Mouse (Mus musculus): ENCODE results near the gene Zfp990. TPM values are rescaled to one million over a fixed set of nuclear protein-coding genes. Genes with fewer than 3 reads are reported as not detected.
"Not testable (repeated sequence)": the region's sequence is repeated elsewhere in the genome, so short reads cannot be mapped to it uniquely, and the experiment has no call there.

Zfp990 gene
- polyA plus RNA-seq, 1 experiment from 2014 or later = not detected

DNA sequence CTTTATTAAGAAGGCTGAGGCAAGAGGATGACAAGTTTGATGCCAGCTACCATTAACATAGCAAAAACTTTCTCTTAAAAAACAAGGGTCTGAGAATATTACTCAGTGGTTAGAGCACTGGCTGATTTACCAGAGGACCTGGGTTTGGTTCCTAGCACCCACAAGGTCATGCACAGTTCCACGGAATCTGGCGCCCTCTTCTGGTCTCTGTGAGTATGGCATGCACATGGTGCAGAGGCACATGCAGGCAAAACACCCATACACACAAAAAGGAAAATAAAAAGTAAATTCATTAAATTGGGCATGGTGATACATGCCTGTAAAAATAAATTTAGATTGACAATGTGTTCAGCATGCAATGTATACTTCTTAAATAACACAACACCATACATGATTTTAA is 34.5 kb downstream of the Zfp990 start:
- not testable (repeated sequence) for ATAC-seq (ENCODE audit: insufficient read depth); H3K9ac ChIP-seq; H3K36me3 ChIP-seq (replicated peaks); H3K9me3 ChIP-seq (replicated peaks); H3K27ac ChIP-seq (replicated peaks); H3K4me2 ChIP-seq; H3K27me3 ChIP-seq; H3K4me3 ChIP-seq (replicated peaks); H3K4me1 ChIP-seq (replicated peaks)
- 14% methylated on average over 2 of the region's 2 CpGs for WGBS (ENCODE audit: insufficient replicate concordance)

DNA sequence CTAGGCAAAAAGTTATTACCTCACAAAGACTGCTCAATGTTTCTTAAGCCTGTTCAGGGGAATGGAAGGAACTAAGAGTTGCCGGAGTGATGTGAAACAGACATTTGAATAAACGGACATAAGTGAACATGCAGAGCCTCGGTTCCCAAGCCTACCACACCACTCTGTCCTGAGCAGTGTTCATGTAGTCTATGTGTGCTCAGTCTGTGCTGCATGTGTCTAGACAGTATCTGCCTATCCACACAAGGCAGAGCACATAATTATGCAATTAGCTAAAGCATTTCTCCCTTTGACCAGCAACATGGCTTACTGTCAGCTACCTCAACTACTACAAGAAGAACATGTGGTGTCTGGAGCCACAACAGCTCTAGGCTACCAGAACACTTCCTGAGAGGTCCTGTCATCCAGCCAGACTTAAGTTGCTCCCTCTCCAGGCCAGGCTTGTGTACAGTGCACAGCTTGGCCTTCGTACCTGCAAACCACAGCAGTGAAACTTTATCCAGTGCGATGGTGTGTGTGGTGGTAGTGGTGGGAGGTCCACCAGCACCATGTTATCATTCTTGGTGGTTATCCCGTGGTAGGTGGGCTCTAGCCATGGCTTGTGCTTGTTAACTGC is 35.3 kb downstream of the Zfp990 start:
- not testable (repeated sequence) for H3K4me2 ChIP-seq; H3K4me1 ChIP-seq (replicated peaks); H3K36me3 ChIP-seq (replicated peaks); H3K9ac ChIP-seq; H3K4me3 ChIP-seq (replicated peaks); H3K27me3 ChIP-seq; H3K9me3 ChIP-seq (replicated peaks); ATAC-seq (ENCODE audit: insufficient read depth); H3K27ac ChIP-seq (replicated peaks)
- WGBS (ENCODE audit: insufficient replicate concordance) = 45% methylated on average over 6 of the region's 6 CpGs

GRCm38 (mm10) chr4:145546477-145546876 is 35.9 kb downstream of the Zfp990 start:
- not testable (repeated sequence) for H3K36me3 ChIP-seq (replicated peaks); H3K4me3 ChIP-seq (replicated peaks); H3K27me3 ChIP-seq; H3K4me2 ChIP-seq; H3K9me3 ChIP-seq (replicated peaks); ATAC-seq (ENCODE audit: insufficient read depth); H3K27ac ChIP-seq (replicated peaks); H3K9ac ChIP-seq; H3K4me1 ChIP-seq (replicated peaks)
- 75% methylated on average over 3 of the region's 3 CpGs for WGBS (ENCODE audit: insufficient replicate concordance)

DNA sequence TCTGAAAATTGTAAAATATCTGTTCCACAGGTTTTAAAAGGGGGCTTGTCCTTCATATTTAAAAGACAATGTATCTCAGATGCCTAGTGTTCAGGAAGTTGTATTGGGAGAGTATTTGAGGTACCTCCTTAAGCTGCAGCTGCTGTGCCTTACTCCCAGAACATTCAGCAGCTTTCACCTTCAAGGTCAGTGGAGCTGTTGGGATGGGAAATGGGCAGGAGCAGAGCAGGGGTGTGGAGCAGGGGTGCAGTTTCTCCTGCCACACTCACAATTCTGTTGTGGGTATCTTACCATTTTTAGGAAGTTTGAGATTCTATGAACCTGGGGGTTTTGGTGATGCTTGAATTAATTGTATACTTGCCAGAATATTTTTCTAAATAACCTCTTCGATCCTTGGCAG is 46.1 kb downstream of the Zfp990 start:
- no peak for ATAC-seq (ENCODE audit: insufficient read depth)
- Histone ChIP-seq H3K4me1 (replicated peaks) (no peaks in the 10 kb centered on the region), H3K36me3 (replicated peaks) (no peaks in the 10 kb centered on the region), H3K9ac (no peak overlapping the region), H3K9me3 (replicated peaks) (0 out of 2 replicates have a peak, but pooled peaks cover 5% of the 10 kb centered on the region), H3K4me3 (replicated peaks) (no peak overlapping the region), H3K27me3 (no peaks in the 10 kb centered on the region), H3K4me2 (no peak overlapping the region), H3K27ac (replicated peaks) (no peak overlapping the region)
- WGBS (ENCODE audit: insufficient replicate concordance) = 56% methylated on average over 1 of the region's 1 CpGs

DNA sequence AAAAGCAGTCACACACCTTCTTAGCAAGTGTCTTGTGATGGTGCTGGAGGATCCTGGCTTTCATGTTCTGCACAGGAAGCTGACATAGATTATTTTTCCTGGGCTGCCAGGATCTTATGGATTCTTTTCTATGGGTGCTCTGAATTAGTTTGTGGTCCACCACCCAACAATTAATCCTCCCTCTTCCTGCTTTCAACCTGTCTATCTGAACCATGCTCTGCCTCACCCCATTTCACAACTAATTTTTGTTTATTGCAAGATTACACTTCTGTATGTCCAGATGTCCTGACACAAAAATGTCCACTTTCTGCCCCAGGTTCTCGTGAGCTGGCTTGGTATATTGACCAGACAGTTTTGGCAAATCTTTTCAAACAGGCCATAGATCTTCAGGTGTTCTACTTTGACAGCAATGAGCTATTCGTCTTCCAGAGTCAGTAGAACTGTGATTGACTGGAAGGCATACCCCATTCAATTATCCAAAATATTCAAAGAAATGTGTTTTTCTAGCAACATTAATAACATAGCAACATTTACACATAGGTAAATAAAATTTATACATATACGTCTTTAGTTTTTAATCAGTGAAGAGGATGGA is 49.0 kb downstream of the Zfp990 start:
- Histone ChIP-seq H3K36me3 (replicated peaks) (no peaks in the 10 kb centered on the region), H3K4me3 (replicated peaks) (no peak overlapping the region), H3K27ac (replicated peaks) (no peak overlapping the region), H3K4me2 (no peak overlapping the region), H3K27me3 (no peaks in the 10 kb centered on the region), H3K9me3 (replicated peaks) (0 out of 2 replicates have a peak, but pooled peaks cover 5% of the 10 kb centered on the region), H3K9ac (no peak overlapping the region), H3K4me1 (replicated peaks) (no peaks in the 10 kb centered on the region)
- 27% methylated on average over 3 of the region's 3 CpGs for WGBS (ENCODE audit: insufficient replicate concordance)
- ATAC-seq (ENCODE audit: insufficient read depth) = no peak

- WGBS (ENCODE audit: insufficient replicate concordance) = 43% methylated on average over 3 of the region's 3 CpGs
- Histone ChIP-seq H3K9me3 (replicated peaks) (0 out of 2 replicates have a peak, but pooled peaks cover 5% of the 10 kb centered on the region), H3K4me2 (no peak overlapping the region), H3K27me3 (no peaks in the 10 kb centered on the region), H3K27ac (replicated peaks) (no peak overlapping the region), H3K36me3 (replicated peaks) (no peaks in the 10 kb centered on the region), H3K4me3 (replicated peaks) (no peak overlapping the region), H3K4me1 (replicated peaks) (no peaks in the 10 kb centered on the region), H3K9ac (no peak overlapping the region)
- no peak for ATAC-seq (ENCODE audit: insufficient read depth)
Observed at GRCm38 (mm10) chr4:145564111-145564821, 53.7 kb downstream of the Zfp990 start.

GRCm38 (mm10) chr4:145570461-145570860 is 59.9 kb downstream of the Zfp990 start:
- ATAC-seq (ENCODE audit: insufficient read depth); H3K9me3 ChIP-seq (replicated peaks): not testable (repeated sequence)
- 73% methylated on average over 10 of the region's 10 CpGs for WGBS (ENCODE audit: insufficient replicate concordance)

GRCm38 (mm10) chr4:145576623-145577022 is 66.1 kb downstream of the Zfp990 start:
- not testable (repeated sequence) for H3K9ac ChIP-seq; H3K36me3 ChIP-seq (replicated peaks); H3K4me2 ChIP-seq; H3K4me1 ChIP-seq (replicated peaks); ATAC-seq (ENCODE audit: insufficient read depth); H3K27me3 ChIP-seq; H3K27ac ChIP-seq (replicated peaks); H3K4me3 ChIP-seq (replicated peaks); H3K9me3 ChIP-seq (replicated peaks)
- WGBS (ENCODE audit: insufficient replicate concordance) = 77% methylated on average over 8 of the region's 8 CpGs

More at GRCm38 (mm10) chr4:145570461-145570860, 59.9 kb downstream of the Zfp990 start:
- not testable (repeated sequence) for H3K27me3 ChIP-seq; H3K27ac ChIP-seq (replicated peaks); H3K4me1 ChIP-seq (replicated peaks); H3K36me3 ChIP-seq (replicated peaks); H3K9ac ChIP-seq; H3K4me3 ChIP-seq (replicated peaks); H3K4me2 ChIP-seq

- 60% methylated on average over 1 of the region's 1 CpGs for WGBS (ENCODE audit: insufficient replicate concordance)
- not testable (repeated sequence) for H3K27ac ChIP-seq (replicated peaks); H3K36me3 ChIP-seq (replicated peaks); H3K4me2 ChIP-seq; H3K9ac ChIP-seq; H3K27me3 ChIP-seq; ATAC-seq (ENCODE audit: insufficient read depth); H3K4me1 ChIP-seq (replicated peaks); H3K4me3 ChIP-seq (replicated peaks); H3K9me3 ChIP-seq (replicated peaks)
Observed at GRCm38 (mm10) chr4:145580333-145580732, 69.8 kb downstream of the Zfp990 start.

DNA sequence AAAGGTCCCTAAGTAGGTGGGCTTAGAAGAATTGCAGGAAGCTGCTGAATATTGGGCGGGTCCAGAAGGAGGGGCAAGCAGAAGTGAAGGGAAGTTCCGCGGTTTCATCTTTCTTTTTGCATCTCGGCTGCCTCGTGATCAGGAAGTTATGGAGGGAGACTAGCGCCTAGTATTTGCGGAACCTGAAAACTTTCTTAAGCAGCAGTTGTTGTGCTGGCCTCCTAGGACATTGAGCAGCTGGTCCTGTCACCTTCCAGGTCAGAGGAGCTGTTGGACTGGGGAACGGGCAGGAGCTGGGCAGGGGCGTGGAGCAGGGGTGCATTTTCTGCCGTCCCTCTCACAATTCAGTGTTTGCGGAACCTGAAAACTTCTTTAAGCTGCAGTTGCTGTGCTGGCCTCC is 74.5 kb downstream of the Zfp990 start, which contains the start of gene Gm13212:
Gm13212 (plus strand) TSS at position 89 of the 400 bp plus-strand sequence.
- peak; percentile 49 for ATAC-seq (ENCODE audit: insufficient read depth)
- not testable (repeated sequence) for H3K27ac ChIP-seq (replicated peaks); H3K9me3 ChIP-seq (replicated peaks); H3K4me1 ChIP-seq (replicated peaks); H3K27me3 ChIP-seq; H3K9ac ChIP-seq; H3K36me3 ChIP-seq (replicated peaks)
- H3K4me2 ChIP-seq = peak within 1 kb of the TSS; percentile 55
- 12% methylated on average over 11 of the region's 11 CpGs for WGBS (ENCODE audit: insufficient replicate concordance)
- peak within 1 kb of the TSS; percentile 48 for H3K4me3 ChIP-seq (replicated peaks)

DNA sequence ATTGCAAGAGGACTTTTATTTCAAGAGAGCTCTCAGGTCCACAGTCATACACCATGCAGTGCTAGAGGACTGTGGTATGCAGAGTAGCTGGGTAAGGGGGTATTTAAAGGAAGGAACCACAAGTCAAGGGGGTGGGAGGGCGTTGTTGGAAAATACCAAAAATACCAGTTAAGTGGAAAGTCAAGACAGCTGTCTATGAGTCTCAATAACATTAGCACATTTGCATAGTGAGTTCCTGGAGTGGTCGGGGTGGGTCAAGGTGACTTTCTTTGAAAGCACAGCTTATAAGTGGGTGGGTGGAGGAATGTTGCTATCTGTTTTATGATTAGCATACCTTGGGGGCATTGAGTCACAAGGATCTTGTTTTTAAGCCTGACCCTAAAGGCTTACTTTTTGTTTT is 75.5 kb downstream of the Zfp990 start:
- H3K4me2 ChIP-seq = peak overlapping the region; percentile 55
- H3K4me3 ChIP-seq (replicated peaks) = peak overlapping the region; percentile 48; the same call in 1 of the 2 replicates
- not testable (repeated sequence) for H3K27ac ChIP-seq (replicated peaks); H3K36me3 ChIP-seq (replicated peaks); H3K9me3 ChIP-seq (replicated peaks); ATAC-seq (ENCODE audit: insufficient read depth); H3K27me3 ChIP-seq; H3K9ac ChIP-seq; H3K4me1 ChIP-seq (replicated peaks)
- WGBS (ENCODE audit: insufficient replicate concordance) = 61% methylated on average over 2 of the region's 2 CpGs

All from liver, embryonic 15.5 days (tissue).